Mouse (Mus musculus): ENCODE measurements around the gene Eva1b.

The Eva1b gene

DNA sequence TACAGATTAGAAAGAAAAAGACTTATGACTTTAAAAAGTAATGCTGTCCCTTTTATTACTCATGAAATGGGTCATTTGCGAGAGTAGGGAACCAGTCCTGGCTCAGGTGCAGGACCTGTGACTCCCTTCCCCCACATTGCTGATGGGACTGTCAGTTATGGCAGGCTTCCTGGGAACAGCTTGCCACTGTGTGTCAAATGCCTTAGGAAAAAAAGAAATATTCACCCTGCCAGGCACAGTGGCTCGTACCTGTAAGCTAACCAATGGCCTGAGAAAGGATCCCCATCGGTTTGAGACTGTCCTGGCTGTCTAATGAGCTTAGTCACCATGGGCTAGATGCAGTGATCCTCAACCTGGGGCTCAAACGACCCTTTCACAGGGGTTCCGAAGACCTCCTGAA lies 27.5 kb upstream of the Eva1b start:
- DNase-seq (ENCODE audit: low read depth, low spot score), result no peak

DNA sequence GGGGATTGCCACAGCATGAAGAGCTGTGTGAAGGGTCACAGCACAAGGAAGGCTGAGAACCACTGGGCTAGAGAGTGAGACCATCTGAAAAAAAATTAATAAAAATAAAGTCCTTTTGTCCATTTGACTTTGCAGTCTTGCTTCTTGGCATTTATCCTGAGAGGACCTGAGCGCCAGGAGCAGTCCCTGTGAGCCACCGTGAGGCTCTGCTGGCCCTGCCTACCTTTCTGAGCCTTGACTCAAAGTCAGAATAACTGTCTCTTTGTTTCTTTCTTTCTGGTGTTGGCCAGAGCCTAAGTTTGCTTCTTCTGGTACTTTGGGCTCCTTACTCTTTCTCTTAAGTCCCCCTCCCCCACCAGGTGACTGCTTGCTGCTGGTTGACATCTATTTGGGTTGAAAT lies 27.0 kb upstream of the Eva1b start:
- DNase-seq (ENCODE audit: low read depth, low spot score), result no peak

DNA sequence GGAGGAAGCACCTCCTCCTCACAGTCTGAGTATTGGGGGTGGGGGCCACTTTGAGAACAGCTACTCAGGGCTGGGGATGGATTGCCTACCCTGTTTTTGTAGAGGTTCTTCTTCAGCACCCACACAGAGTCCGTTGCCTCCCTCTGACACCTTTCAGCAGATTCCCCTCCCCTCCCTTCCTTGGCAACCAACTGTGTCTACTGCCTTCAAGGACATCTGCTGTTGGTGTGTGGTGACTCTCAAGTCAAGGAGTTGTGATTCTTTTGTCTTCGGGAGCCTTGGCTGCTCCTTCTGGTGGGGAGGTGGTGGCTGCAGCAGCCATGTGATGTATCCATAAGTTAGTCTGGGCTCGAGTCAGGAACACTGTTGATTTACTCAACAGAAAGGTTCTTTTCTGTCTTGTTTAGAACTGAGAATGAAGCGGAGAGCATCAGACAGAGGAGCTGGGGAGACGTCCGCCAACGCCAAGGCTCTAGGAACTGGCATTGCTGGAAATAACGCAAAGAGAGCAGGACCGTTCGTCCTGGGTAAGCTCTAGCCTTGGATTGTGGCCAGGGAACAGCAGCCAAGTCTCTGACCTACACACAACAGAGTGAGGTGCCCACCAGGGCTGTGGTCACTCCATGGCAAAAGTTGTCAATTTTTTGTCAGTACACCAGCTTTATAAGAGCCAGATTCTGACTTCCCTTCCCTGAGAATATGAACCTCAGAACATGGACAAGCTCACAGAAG lies 24.1 kb upstream of the Eva1b start:
- DNase-seq (ENCODE audit: low read depth, low spot score), result no peak

DNA sequence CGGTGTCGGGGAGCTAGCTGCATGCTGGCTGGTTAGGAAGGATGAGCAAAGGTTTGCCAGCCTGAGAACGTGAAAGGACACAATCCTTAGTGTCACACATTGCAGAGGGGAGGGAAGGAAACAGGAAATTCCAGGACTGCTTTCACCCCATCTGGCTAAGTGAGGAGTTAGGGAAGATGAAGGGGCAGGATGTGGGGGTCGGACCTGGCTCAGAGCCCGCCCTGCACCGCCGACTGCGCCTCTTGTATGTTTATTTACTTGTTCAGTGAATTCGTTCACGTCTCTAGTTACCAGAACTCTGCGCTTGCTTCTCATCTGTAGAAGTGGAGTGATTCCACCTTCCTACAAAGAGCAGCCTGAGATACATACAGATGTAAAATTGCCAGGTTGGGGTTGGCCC lies 17.0 kb upstream of the Eva1b start:
- no peak for DNase-seq (ENCODE audit: low read depth, low spot score)

DNA sequence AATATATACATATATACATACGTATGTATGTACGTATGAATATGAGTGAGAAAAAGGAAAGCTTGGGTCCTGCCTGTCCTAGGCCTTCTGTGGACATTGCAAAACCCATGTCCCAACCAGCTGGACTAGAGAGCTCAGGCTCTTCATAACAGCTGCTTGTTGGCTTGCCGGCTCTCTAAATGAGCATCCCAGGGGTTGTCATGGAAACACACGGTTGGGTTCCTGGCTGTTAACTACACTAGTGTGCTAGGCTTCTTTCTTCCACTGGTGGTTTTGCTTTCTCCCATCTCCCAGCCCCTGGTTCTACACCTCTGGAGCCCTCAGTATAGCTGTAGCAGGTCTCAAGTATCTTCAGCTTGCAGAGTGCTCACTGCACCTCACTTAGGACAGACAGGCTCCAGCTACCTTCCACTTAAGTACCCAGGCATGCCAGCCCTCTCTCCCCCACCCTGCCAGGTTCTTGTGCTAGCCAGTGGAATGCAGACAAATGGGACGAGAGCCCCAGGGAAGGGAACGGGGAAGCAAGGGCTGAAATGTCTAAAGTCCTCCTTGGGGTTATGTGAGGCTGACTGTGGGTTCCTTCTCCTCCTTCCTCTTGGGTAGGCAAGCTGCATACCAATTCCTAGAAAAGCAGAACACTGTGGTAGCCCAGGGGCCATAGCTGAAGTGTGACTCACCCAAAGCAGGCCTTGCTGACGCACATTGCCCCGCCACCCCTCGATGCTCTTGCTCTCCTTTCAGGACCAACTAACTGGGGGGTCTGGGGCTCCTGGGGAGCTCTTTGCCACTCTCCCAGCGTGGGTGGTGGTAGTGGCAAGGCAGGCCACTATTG lies 16.0 kb upstream of the Eva1b start:
- DNase-seq (ENCODE audit: low read depth, low spot score), result no peak

DNA sequence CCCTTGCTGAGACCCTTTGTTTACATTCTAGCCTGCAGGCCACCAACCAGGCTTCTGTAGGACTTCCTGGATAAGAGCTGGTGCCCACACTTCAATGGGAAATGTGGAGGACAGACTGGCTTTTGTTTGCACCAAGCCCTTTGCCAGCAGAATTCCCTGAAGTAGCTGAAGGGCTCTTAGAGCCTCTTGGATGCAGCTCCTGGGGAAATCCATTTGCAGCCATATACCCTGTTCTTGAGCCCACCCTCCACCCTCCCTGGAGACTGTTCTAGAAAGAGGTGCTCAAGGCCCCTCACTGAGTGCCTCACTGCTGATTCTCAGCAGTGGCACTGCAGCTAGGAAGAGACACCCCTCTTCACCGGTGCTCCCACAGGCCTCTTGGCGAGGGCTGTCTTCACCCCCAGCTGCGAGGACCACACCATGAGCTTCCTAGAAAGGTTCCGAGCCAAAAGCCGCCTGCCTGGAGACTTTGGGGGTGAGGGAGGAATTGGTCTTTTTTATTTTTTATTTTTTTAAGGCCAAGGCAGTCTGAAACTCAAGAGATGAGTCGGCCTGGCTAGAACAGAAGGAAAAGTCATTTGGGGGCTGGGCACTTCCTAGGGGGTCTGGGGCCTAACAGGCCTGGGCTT lies 14.8 kb upstream of the Eva1b start:
- DNase-seq (ENCODE audit: low read depth, low spot score), result no peak

DNA sequence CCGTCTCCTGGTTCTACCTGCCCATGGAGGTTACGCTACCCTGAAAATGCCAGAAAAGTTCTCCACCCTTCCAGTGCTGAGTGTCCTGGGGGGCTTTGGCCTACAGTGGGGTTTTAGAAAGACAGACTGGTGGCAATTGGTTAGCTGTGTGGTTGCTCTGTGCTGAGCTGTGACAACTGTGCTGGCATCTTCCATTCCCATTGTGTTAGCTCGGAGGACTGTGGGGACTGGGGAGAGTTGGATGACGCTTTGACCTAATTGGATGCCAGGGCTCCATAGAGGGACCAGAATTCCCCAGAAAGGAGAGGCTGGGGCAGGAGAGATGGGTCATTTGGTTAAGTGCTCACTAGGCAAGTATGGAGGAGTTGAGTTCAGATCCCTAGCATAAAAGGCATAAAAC lies 13.3 kb upstream of the Eva1b start:
- DNase-seq (ENCODE audit: low read depth, low spot score), result no peak

DNA sequence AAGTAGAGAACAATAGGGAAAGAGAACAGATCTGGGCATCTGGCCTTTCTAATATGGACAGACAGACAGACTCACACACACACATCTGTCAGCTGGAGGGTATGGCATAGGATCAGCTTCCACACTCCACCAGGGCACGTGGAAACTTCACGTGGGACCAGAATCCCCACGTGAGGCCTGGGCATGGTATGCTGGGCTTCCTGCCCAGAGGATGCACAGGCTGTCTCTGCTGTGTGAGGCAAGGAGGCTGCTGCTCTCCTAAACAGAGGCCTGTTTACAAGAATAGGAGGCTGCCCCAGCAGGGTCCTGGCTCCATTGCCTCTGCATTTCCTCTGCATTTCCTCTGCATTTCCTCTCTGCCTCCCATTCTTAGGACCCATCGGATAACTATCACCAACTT lies 12.9 kb upstream of the Eva1b start:
- no peak for DNase-seq (ENCODE audit: low read depth, low spot score)

DNA sequence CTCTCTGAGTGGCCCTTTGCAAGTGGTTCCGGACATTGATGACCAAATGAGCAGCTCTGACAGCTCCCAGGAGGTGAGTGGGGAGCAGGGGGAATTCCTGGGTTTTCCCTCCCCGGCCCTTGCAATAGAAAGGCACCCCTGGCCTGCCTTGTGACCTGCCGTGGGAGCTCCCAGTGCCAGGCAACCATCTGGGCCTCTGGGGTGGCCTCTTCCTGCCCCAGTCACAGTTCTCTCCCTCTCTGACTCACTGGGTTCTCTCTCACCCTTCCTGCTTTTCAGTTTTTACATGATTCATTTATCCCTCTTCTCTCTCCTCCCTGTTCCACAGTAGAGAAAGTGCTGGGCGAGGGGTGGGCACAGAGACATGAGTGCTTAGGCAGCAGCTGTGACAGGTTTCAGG lies 9.8 kb upstream of the Eva1b start:
- no peak for DNase-seq (ENCODE audit: low read depth, low spot score)

DNA sequence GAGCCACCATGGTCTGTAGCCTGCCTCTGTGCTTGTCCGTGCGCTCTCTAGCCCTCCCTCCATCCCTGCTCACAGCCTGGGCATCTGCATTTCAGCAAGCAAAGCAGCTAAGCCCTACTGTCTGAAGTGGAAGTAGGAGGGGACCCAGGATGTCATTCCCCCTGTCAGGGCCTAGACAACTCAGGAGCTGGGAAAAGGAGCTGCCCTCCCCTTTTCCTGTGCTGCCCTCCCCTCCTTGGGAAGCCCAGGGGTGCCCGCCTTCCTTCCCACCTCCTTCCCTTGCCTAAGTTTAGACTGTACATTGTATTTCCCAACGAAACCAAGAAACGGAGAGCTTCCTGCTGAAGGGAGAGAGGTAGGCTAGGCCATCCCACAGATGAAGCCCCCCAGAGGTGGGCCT lies 6.5 kb upstream of the Eva1b start:
- DNase-seq (ENCODE audit: low read depth, low spot score), result no peak

DNA sequence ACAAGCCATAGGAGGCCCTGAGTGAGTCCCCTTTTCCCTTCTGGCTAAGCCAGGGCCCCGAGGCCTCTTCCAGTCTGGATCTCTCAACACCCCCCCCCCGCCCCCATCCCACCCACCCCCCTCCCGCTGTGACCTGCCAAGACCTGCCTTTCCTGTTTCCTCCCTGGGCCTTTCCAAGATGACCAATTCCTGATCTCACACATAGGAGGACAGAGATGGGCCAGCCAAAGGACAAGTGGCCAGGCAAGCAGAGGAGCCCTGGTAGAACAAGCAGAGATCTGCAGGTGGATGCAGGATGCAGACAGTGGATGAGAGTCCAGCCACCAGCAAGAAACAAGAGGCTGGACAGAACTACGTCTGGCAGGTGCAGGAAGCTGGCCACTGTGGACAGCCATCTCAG lies 2.1 kb upstream of the Eva1b start:
- no peak for DNase-seq (ENCODE audit: low read depth, low spot score)

DNA sequence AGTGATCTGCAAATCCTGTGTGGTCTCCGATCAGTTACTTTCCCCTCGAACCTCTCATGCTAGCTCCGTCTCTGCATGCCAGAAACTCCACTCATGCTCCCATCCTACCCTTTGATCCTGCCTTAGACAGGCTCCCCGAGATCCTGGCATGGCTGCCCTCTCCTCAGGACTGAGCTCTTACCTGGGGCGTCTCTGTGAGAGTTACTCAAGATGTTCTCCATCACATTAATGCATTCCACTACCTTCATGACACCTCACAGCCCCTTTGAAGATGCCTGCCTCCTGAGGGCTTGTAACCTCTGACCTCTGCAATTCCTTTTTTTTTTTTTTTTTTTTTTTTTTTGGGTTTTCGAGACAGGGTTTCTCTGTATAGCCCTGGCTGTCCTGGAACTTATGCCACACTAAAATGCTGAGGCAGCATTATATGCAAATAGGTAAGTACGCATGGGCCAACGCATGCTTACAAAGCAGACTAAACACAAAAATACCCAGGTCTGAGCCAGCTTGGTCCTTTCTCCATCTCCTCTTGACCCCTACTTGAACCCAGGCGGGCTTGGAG lies 491 bp upstream of the Eva1b start:
- DNase-seq (ENCODE audit: low read depth, low spot score), result no peak

DNA sequence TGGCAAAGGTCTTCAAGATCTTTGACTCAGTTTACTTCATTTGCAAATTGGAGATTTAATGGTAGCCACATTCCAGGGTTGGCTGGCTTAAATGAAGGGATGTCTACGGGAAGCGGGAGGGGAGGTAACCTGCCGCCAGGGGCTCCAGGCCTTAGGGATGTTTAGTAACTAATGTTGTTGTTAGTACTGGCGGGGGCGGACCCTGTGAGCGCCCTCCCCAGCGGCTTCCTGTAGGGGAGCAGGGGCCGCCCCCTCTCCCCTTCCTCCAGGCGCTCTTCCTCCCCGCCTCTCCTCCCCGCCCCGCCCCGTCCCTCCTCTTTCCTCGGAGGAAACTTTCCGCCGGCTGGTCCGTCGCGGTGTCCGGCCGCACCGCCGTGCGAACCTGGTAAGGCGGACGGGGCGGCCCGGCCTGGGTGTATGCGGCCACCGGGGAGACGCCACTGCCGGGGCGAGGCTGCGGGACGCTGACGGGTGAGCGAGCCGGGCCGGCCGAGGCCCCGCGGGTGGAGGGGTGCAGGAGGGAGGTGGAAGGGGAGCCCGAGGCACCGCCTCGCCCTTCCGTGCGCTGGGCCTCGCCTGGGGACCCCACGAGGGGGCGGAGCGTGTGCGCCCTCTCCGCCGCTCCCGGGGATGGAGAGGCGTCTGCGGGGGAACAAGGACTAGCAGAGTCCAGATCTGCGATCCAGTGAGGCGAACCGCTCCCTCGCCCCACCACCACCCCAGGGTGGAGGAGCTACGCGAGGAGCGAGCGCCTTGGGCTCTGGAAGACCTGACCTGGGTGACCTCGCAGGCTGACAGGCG lies 817 bp downstream of the Eva1b start:
- DNase-seq (ENCODE audit: low read depth, low spot score), result peak; percentile 53

DNA sequence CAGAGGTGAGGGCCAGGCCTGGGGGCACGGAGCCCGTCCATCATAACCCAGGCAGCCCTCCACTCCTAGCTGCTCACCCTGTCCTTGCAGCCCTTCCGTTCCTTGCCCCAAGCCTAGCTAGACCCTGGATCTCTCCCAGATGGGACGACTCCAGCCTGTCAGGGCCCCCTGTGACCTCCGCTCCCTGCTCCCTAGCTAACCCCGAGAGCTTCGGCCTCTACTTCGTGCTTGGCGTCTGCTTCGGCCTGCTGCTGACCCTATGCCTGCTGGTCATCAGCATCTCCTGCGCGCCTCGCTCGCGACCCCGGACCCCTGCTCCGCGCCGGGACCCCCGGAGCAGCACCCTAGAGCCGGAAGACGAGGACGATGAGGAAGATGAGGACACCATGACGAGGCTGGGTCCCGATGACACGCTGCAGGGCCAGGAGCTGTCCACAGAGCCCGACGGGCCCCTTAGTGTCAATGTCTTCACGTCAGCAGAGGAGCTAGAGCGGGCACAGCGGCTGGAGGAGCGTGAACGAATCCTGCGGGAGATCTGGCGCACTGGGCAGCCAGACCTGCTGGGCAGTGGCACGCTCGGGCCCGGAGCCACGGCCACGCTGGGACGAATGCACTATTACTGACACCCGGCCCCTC lies 1.6 kb downstream of the Eva1b start:
- no peak for DNase-seq (ENCODE audit: low read depth, low spot score)

DNA sequence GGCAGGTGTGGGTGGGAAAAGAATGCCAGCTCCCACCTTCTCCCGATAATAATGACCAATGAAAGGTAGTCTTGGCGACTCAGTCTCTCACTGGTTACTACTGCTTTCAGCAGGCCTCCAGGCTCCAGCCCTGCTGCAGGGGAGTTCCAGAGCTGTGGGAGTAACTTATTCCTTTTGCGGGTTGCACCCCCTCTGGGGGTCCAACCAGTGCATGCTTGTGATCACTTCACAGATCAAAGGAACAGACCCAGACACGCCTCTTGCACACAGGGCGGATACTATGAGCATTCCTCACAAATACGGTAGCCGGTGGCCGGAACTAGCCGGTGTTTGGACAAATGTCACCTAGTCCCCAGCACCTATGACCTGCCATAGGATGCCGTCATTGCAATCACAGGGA lies 2.3 kb downstream of the Eva1b start:
- no peak for DNase-seq (ENCODE audit: low read depth, low spot score)

DNA sequence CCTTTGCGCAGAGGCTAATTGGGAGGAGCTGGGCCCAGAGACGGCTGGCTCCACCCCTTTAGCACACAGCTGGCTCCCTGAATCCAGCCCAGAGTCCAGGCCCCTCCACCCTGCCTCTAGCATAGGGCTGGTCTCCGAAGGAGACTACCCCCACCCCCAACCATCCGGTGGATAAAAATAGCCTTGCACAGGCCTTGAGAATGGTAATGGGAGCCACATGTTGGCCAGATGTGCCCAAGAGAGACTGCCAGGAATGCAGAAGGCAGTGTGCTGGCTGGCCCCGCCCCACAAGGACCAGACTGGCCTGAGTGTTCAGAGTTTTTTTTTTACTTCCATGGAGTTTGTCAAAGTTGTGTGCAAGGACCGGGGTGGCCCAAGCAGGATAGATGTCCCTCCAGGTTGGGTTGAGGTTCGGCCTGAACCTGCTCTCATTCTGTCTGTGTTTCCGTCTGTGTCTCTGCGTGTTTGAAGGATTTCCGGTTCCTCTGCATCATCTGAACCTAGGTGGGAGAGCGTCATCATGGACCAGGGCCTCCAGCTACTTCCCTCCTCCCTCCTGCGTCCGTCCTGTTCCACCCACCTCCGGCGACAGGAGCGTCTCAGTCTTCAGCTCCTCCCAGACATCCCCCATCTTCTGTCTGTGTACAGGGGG lies 2.9 kb downstream of the Eva1b start:
- no peak for DNase-seq (ENCODE audit: low read depth, low spot score)

DNA sequence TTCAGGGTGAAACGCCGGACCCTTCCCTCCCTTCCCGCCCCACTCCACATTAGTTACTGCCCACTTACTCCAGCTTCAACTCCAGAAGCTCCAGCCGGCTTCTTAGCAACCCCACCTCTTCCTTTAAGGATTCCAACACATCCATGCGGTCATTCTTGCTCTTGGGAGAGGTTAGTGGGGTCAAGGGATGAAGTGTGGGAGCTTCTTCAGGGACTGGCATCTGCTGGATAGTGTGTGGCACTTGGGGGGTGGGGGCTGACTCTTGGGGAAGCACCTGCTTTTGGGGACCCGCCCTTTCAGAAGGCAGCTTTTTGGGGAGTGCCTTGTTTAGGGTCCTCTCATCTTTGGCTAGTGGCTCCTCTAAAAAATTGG lies 3.4 kb downstream of the Eva1b start:
- DNase-seq (ENCODE audit: low read depth, low spot score), result no peak

DNA sequence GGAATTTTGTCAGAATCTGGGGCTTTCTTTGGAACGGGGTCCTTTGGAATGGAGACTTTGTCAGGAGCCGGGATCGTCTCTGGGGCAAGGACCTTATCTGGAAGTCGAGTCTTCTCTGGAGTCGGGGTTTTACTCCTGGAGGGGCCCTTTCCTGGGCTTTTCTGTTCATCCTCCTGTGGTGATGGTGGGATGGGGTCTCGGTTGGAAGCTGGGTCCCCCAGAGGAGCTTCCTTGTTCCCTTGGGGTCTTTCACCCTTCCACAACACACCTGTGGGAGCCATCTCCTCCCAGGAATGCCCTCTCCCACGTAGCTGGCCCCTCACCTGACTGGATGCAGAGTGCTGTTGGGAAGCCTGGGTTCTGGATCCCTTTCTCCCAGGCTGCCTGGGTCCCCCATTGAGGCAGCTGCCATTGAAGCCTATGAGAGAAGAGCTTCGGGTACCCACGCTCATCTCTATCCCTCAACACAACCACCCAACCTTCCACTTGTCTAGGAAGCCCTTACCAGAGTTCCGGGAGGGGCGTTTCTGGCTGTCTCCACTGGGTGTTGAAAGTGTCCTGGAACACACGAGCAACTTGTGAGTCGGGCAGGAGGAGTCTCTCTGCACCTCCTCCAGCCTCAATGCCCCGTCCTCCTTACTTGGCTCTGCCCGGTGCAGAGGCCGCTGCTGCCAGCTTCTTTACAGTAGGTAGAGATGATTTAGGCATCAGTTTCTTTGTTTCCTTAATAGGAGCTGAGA lies 4.3 kb downstream of the Eva1b start:
- DNase-seq (ENCODE audit: low read depth, low spot score), result no peak

DNA sequence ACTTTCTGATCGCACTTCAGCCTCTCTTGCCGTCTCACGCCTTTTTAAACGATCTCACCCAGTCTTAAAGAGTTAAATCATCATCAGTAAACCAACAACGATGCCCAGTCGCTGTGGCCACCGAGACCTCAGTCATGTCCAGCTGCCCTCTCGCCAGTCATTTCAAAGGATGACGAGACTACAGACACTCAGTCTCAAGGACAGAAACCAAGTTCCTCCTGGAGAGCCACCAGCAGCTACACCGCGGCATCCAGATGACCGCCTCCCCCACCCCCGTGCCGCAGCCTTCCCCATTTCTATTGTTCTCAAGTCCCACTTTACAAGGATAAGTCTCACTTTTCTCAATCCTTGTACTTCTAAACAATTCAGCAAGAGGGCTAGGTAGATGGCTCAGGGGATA lies 5.3 kb downstream of the Eva1b start:
- DNase-seq (ENCODE audit: low read depth, low spot score), result no peak

DNA sequence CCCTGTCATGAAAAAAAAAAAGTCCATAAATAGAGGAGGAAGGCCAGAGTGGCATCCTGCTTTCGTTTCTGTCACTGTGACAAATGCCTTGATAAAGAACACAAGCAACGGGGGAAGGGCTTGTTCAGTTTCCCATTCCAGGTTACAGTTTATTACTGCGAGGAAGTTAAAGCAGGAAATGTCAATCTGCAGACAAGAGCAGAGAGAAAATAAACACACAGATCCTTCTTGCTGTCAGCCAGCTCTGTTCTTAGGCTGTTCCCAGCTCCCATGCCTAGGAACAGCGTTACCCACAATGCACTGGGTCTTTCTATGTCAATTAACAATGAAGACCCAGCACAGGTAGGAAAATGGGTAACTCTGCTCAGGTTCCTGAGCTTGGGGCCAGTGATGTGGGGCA lies 7.6 kb downstream of the Eva1b start:
- no peak for DNase-seq (ENCODE audit: low read depth, low spot score)
